Mouse (Mus musculus): ENCODE measurements around the gene Sh3kbp1.
A peak's percentile ranks its signal among the peaks of the same experiment; 100 is the strongest.

DNA sequence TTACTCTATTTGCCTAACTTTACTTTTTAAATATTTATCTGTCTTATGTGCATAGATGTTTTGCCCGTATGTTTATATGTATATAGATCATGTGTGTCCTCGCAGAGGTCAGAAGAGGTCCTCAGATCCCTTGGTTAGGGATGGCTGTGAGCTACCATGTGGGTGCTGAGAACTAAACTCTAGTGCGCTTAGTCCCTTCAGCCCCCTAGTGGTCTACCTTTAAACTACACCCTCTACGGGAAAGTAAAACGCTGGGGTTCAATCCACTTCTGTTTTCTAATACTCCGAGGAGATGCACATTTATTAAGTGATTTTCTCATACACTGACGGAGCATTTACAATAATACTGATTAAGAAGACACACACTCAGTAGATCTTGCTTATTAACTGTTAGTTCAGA lies 44.3 kb downstream of the Sh3kbp1 start:
- TF ChIP-seq CTCF (IDR thresholded peaks at IDR 0.05; ENCODE audit: control insufficient read depth, insufficient read depth, low read length): peak; percentile 12; the same call in 1 of the 2 replicates
- TF ChIP-seq POLR2A (IDR thresholded peaks at IDR 0.05; ENCODE audit: borderline replicate concordance, control insufficient read depth, low read depth, low read length): no peak

Data from bone marrow, adult 2 months (tissue).